Mouse (Mus musculus) embryonic fibroblast, embryonic 13.5 days (primary cell): ENCODE measurements around the gene Eva1c. TPM values are rescaled to one million over a fixed set of nuclear protein-coding genes. Genes with fewer than 3 reads are reported as not detected.

ENCODE experiments used
- H3K27ac ChIP-seq: 2 replicates; pipeline ENCODE4 v1.5.1; 2012; ENCODE audit warnings: low read length, control low read depth, inconsistent platforms; ENCODE audit not compliant: insufficient read depth
- H3K4me1 ChIP-seq: 2 replicates; pipeline ENCODE4 v1.6.1; 2011; ENCODE audit warnings: low read length; ENCODE audit not compliant: control insufficient read depth, insufficient read depth
- H3K4me3 ChIP-seq: 2 replicates; pipeline ENCODE4 v1.5.1; 2011; ENCODE audit warnings: mild to moderate bottlenecking, control low read depth, low read length; ENCODE audit not compliant: insufficient read depth
- CTCF ChIP-seq: IDR thresholded peaks from 2 replicates; pipeline ENCODE4 v1.5.1; 2011; ENCODE audit warnings: mild to moderate bottlenecking, control low read depth, low read length, moderate library complexity, borderline replicate concordance; ENCODE audit not compliant: insufficient read depth
- POLR2A ChIP-seq: IDR thresholded peaks from 2 replicates; pipeline ENCODE4 v1.6.1; 2011; ENCODE audit warnings: low read depth, mild to moderate bottlenecking, control low read depth, low read length, moderate library complexity
- polyA plus RNA-seq: library from polyadenylated mRNA; stranded (reverse); fragments of >200 nt; gene quantifications from 2 replicates; pipeline ENCODE4 v1.2.4, GENCODE M21; 2011; ENCODE audit warnings: low read depth; ENCODE audit not compliant: missing spikeins, insufficient read length

Gene Eva1c
- polyA plus RNA-seq, 1 experiment = 2.0 TPM

DNA sequence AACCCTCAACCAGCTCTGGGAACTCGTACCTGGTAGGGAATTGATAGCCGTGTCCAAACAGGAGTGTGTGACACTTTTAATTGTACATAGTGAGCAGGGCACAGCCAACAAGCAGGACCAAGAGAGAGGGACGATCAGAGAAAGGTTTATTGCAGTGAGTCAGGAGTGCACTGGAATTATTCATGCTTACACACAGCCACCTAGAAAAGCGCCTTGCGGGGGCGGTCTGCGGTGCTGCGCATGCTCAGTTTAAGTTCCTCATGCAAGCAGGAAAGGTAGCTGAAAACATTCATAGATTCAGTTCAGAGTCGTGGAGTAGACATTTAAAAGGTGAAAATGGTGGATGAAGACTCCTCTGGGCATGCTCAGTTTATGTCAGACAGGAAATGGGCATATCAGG, 64.2 kb downstream of the Eva1c start:
- H3K4me3 ChIP-seq = no peak overlapping the region
- H3K4me1 ChIP-seq = peaks cover 4% of the 10 kb centered on the region; the same call in 1 of the 2 replicates
- H3K27ac ChIP-seq = no peak overlapping the region
- TF ChIP-seq POLR2A (no peak), CTCF (no peak)

DNA sequence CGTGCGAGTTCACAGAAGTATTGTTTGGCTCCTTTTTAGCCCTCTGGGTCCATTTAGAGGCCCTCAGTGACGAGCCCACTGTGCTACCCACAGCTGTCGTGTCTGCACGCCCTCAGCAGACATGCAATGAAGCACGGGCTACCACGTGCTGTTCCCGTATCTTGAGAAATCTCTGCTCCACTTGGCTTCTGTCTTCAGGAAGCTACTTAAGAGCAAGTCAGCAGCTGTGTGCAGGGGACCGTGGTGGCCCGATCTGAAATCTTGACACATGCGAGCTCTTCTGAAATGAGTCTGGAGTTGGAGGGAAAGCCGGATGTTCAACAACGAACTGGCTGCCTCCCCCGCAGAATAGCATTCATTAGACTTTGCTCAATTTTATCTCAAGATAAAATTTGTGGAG, 65.1 kb downstream of the Eva1c start:
- H3K4me1 ChIP-seq = peaks cover 2% of the 10 kb centered on the region; the same call in 1 of the 2 replicates

DNA sequence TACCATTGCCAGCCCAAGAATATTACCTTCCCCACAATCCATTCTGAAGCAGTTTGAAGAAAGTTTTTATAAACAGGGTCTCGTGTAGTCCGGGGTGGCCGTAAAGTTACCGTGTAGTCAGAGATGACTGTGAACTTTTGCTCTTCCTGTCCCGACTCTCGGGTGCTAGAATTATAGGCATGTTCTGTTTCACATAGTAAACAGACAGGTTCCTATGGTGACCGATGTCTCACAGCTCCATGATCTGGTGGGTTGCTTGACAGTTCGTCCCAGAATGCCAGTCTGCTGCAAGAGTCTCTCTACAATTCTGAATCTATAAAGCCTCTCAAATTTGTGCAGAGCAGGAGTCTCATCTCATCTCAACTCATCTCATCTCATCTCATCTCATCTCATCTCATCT, 65.6 kb downstream of the Eva1c start:
- H3K4me1 ChIP-seq = peaks cover 2% of the 10 kb centered on the region; the same call in 1 of the 2 replicates
- no peak overlapping the region for H3K4me3 ChIP-seq
- H3K27ac ChIP-seq = no peak overlapping the region
- no peak for TF ChIP-seq CTCF
- TF ChIP-seq POLR2A = no peak

More for the DNA sequence above, 65.1 kb downstream of the Eva1c start:
- no peak for TF ChIP-seq POLR2A
- no peak for TF ChIP-seq CTCF
- H3K4me3 ChIP-seq = no peak overlapping the region
- no peak overlapping the region for H3K27ac ChIP-seq

DNA sequence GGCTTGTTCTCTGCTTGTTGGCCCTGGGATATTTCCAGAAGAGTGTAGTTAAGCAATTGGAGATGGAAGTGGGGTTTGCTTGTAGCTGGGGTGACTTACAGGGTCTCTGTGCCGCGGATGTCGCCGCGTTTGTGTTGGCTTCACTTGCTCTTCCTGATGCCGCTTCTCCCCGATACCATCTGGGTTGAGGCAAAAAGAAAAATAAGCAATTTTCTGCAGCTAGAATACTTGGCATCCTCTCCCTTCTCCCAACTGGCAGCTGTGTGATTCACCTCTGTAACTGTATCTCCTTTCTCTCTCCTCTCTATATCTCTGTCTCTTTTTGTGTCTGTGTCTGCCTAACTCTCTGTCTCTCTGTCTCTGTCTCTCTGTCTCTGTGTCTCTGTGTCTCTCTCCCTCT, 66.5 kb downstream of the Eva1c start:
- Histone ChIP-seq H3K4me1 (peaks cover 2% of the 10 kb centered on the region; the same call in 1 of the 2 replicates), H3K4me3 (no peak overlapping the region), H3K27ac (no peak overlapping the region)
- TF ChIP-seq POLR2A = no peak
- no peak for TF ChIP-seq CTCF

DNA sequence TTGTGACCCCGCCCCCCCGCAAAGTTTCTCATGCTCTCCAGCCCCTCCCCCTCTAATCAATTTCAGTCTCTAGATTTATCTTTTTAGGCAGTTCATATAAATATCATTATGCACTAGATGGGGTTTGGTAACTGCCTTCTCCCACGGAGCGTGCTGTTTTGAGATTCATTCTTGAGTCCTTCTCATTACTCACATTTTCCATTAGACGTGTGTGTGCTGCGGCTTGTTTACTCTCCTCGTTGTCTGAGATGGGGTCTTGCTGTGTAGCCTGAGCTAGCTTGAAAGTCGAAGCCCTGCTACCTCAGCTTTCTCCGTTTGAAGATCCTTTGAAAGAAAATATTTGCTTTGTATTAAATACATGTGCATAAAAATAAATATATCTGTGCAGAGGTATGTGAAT, 67.3 kb downstream of the Eva1c start:
- no peak overlapping the region for H3K4me3 ChIP-seq
- H3K4me1 ChIP-seq = peaks cover 2% of the 10 kb centered on the region; the same call in 1 of the 2 replicates
- H3K27ac ChIP-seq = no peak overlapping the region
- TF ChIP-seq POLR2A (no peak), CTCF (no peak)

DNA sequence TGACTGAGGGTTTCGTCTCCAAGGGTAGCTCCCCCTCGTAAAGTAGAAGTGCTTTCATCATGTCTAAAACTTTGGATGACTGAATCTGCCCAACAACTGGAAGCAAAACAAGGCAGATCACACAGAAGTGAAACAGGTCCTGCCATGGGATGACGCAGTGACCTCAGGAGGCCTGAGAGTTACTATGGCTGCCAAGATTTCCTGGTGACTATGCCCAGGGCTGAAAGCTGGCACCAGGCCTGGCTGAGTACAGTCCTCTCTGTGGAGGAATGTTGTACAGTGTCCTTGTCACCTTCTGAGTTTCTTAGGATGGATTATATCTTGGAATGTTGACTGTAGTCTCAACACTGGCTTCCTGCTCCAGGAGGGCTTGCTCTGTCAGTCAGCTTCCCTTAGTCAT, 71.1 kb downstream of the Eva1c start:
- Histone ChIP-seq H3K4me1 (no peaks in the 10 kb centered on the region), H3K27ac (no peak overlapping the region), H3K4me3 (no peak overlapping the region)
- TF ChIP-seq POLR2A = no peak
- no peak for TF ChIP-seq CTCF

DNA sequence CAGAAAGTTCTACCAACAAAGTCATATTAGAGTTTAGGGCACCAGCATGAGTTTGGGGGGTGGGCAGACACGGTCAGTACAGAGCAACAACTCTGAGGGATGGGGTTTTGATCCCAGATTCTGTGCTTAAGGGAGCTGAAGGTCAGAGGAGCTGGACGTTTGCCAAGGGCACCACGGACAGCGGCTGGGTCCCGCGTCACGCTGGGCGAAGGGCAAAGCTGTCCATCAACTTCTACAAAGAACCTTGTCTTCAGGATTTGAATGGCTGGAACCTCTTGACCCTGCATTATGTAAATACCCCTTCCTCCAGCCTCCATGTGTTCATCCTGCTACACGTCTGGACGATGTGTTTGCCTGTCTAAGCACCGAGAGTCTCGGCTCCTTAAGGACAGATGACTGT, 73.0 kb downstream of the Eva1c start:
- Histone ChIP-seq H3K27ac (no peak overlapping the region), H3K4me3 (no peak overlapping the region), H3K4me1 (no peaks in the 10 kb centered on the region)
- TF ChIP-seq CTCF (no peak), POLR2A (no peak)

DNA sequence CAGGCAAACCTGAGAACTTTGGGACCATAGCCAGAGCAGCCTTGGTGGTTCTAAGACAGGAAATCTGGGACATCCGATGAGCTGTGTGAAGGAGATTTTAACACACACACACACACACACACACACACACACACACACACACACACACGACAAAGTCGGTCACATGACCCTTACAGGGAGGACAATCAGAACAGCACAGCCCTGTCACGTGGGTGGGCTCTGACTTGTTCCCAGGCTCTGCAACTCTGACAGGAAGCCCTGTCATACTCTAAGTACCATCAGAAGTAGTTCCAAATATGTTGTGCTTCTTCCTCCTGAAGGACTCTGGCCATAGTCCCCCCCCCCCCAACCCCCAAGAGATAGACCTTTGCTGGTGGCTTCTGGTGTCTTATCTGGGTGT, 74.8 kb downstream of the Eva1c start:
- TF ChIP-seq CTCF = no peak
- no peak overlapping the region for H3K27ac ChIP-seq
- H3K4me1 ChIP-seq = no peaks in the 10 kb centered on the region
- H3K4me3 ChIP-seq = no peak overlapping the region

DNA sequence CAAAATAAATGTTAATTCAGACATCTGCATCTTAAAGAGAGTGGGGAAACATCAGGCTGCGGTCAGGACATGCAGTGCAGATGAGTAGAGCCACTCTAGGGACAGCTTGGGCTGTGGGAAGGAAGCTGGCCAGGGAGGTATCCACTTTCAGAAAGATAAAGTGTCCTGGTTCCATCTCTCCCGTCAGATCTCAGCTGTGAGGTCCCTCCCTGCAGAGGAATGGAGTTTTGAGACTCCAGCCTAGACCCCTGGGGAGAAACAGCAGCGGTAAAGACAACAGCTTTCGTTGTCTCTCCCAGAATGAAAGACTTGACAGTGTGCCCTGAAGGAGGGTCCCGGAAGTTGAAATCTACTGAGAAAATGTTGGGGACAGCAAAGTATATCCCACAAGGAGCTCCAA, 76.8 kb downstream of the Eva1c start:
- Histone ChIP-seq H3K27ac (no peak overlapping the region), H3K4me1 (no peaks in the 10 kb centered on the region)
- TF ChIP-seq POLR2A = no peak
- TF ChIP-seq CTCF = no peak

DNA sequence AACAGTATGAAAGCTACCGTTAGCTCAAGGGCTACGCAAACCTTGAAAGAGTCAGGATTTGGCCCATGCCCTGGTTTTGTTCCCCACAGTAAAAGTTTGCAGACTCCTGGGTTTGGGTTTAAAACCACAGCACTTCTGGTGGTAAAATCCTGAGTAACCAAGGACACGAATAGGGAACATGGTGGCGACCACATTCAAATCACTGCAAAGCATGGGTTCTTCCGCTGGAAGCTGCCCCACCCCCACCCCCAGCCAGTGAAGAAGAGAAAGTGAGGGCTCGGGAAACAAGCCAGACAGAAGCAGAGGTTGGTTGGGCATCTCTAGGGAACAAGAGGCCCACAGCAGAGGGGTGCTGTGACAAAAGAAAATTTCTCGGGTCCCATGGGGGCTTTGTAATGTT, 80.7 kb downstream of the Eva1c start:
- Histone ChIP-seq H3K4me1 (no peaks in the 10 kb centered on the region), H3K4me3 (no peak overlapping the region), H3K27ac (no peak overlapping the region)
- TF ChIP-seq POLR2A = no peak
- no peak for TF ChIP-seq CTCF

More for the DNA sequence above, 76.8 kb downstream of the Eva1c start:
- no peak overlapping the region for H3K4me3 ChIP-seq
